8 mouse cellular contexts compared by ENCODE assay signal in the genomic region with DNA sequence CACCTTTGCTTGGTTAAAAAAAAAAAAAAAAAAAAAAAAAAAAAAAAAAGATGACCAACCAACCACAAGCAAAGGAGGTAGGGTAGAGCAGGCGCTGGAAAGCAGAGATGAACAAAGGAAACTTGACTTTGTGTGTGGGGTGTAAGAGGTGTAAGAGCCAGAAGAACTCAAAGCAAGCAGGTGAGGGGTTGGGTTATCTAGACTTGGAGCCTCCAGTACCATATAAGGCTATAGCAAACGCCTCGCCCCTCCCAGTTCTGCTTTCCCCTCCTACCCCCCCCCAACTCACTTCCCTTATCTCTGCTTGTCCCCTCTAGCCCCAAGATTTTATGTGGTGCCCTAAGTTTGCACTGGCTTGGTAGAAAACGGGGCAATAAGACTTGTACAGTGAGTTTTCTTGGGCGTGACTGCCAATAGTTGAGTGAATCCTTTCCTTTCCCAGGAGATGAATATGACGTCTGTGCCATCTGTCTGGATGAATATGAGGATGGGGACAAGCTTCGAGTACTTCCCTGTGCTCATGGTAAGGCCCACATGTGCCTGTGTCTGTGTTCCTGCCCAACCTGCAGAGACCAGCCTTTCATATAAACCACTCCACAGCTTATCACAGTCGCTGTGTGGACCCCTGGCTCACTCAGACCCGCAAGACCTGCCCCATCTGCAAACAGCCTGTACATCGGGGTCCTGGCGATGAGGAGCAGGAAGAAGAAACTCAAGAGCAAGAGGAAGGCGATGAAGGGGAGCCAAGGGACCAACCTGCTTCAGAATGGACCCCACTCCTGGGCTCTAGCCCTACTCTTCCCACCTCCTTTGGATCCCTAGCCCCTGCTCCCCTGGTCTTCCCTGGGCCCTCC. TPM values are rescaled to one million over a fixed set of nuclear protein-coding genes. Genes with fewer than 3 reads are reported as not detected.
DNase-seq lines count a peak whose midpoint lies in the region; ATAC-seq lines count a peak whose summit lies in the region.

No protein-coding gene starts in this region.

- no peak overlapping the region for H3K4me2 ChIP-seq in hindbrain, embryonic 14.5 days (replicated peaks)
- 0 out of 2 replicates have a peak overlapping the region, but pooled peaks have one; percentile 8 for H3K4me2 ChIP-seq in embryonic facial prominence, embryonic 15.5 days (replicated peaks)

- peak overlapping the region; percentile 40; the same call in 1 of the 2 replicates for H3K27ac ChIP-seq in hindbrain, embryonic 10.5 days
- H3K27ac ChIP-seq in hindbrain, embryonic 14.5 days = no peak overlapping the region
- peak overlapping the region; percentile 69 for H3K27ac ChIP-seq in embryonic facial prominence, embryonic 15.5 days (replicated peaks)

- H3K36me3 ChIP-seq in hindbrain, embryonic 10.5 days = peaks cover 50% of the 10 kb centered on the region
- peaks cover 49% of the 10 kb centered on the region for H3K36me3 ChIP-seq in hindbrain, embryonic 14.5 days (replicated peaks; ENCODE audit: control insufficient read depth, insufficient read depth)
- H3K36me3 ChIP-seq in embryonic facial prominence, embryonic 15.5 days = peaks cover 38% of the 10 kb centered on the region

- no peak for DNase-seq in hindbrain, embryonic 10.5 days (ENCODE audit: low spot score)
- DNase-seq in hindbrain, embryonic 14.5 days (ENCODE audit: low spot score) = no peak
- no peak for DNase-seq in left cerebral cortex, adult 8-10 months (ENCODE audit: low spot score in 2 of 2)
- DNase-seq in urinary bladder, postnatal 25 days (ENCODE audit: low spot score) = no peak
- DNase-seq in urinary bladder, postnatal 10 days (ENCODE audit: low spot score) = no peak

- ATAC-seq in hindbrain, embryonic 14.5 days (ENCODE audit: low FRiP score) = no peak
- peak; percentile 48 for ATAC-seq in CD4-positive, CD25-positive, alpha-beta regulatory T cell, adult 4 months
- no peak for ATAC-seq in embryonic facial prominence, embryonic 15.5 days (ENCODE audit: insufficient number of reproducible peaks, low FRiP score, low TSS enrichment, low read depth)
- peak; percentile 29 for ATAC-seq in megakaryocyte, adult 5-6 weeks (ENCODE audit: poor library complexity, severe bottlenecking)

- 79% methylated on average over 12 of the region's 12 CpGs for WGBS in hindbrain, embryonic 10.5 days
- WGBS in hindbrain, embryonic 14.5 days = 86% methylated on average over 12 of the region's 12 CpGs
- 70% methylated on average over 12 of the region's 12 CpGs for WGBS in embryonic facial prominence, embryonic 15.5 days

- H3K9ac ChIP-seq in hindbrain, embryonic 14.5 days = no peak overlapping the region
- no peak overlapping the region for H3K9ac ChIP-seq in embryonic facial prominence, embryonic 15.5 days

- H3K4me1 ChIP-seq in hindbrain, embryonic 10.5 days (replicated peaks) = peaks cover 68% of the 10 kb centered on the region
- H3K4me1 ChIP-seq in hindbrain, embryonic 14.5 days (replicated peaks; ENCODE audit: control insufficient read depth, insufficient read depth, low read length) = peaks cover 33% of the 10 kb centered on the region
- peaks cover 59% of the 10 kb centered on the region for H3K4me1 ChIP-seq in embryonic facial prominence, embryonic 15.5 days

- no peaks in the 10 kb centered on the region for H3K9me3 ChIP-seq in hindbrain, embryonic 10.5 days
- H3K9me3 ChIP-seq in hindbrain, embryonic 14.5 days (ENCODE audit: control insufficient read depth, low read length) = no peaks in the 10 kb centered on the region
- H3K9me3 ChIP-seq in embryonic facial prominence, embryonic 15.5 days (replicated peaks) = no peaks in the 10 kb centered on the region

- H3K4me3 ChIP-seq in hindbrain, embryonic 10.5 days = peak overlapping the region; percentile 23
- H3K4me3 ChIP-seq in hindbrain, embryonic 14.5 days (replicated peaks; ENCODE audit: low read length) = no peak overlapping the region
- H3K4me3 ChIP-seq in embryonic facial prominence, embryonic 15.5 days (replicated peaks) = peak overlapping the region; percentile 7; the same call in 1 of the 2 replicates

- no peaks in the 10 kb centered on the region for H3K27me3 ChIP-seq in hindbrain, embryonic 10.5 days (ENCODE audit: insufficient read depth, poor library complexity, severe bottlenecking)
- H3K27me3 ChIP-seq in hindbrain, embryonic 14.5 days (ENCODE audit: control insufficient read depth, insufficient read depth, low read length) = no peaks in the 10 kb centered on the region
- H3K27me3 ChIP-seq in embryonic facial prominence, embryonic 15.5 days = no peaks in the 10 kb centered on the region

RNA-seq across cellular contexts. Expression of a gene that starts 3.3 kb away (rescaled TPM):
- 144 and 155 TPM in 2 replicates for polyA plus RNA-seq in hindbrain, embryonic 10.5 days (2016; fragmentation: Nextera tagmentation; extraction: Ambion mirVana)
- 158 TPM in 2 replicates for polyA plus RNA-seq in hindbrain, embryonic 14.5 days (2014; fragmentation: Nextera tagmentation; extraction: Ambion mirVana)
- polyA plus RNA-seq in CD4-positive, CD25-positive, alpha-beta regulatory T cell, adult 4 months (2017; shearing (Covaris generic)) = 100 to 1,000 TPM in 1 of 2 experiments, 10 to 100 TPM in 1; 84.0 to 102 TPM
- 171 and 176 TPM in 2 replicates for polyA plus RNA-seq in embryonic facial prominence, embryonic 15.5 days (2015; fragmentation: Nextera tagmentation; extraction: Ambion mirVana)
- total RNA-seq in megakaryocyte, adult 5-6 weeks (2015) = 78.9 and 93.0 TPM in 2 replicates
- total RNA-seq in megakaryocyte, adult 5-6 weeks (2017) = 63.4 and 66.1 TPM in 2 replicates
- 100 to 1,000 TPM; 124 to 140 (median 132) TPM for total RNA-seq in left cerebral cortex, adult 8-10 months (2022)

RNA-seq across cellular contexts. Expression of a gene that starts 3.5 kb away (rescaled TPM):
- 90.6 and 97.1 TPM in 2 replicates for polyA plus RNA-seq in hindbrain, embryonic 10.5 days (2016; fragmentation: Nextera tagmentation; extraction: Ambion mirVana)
- polyA plus RNA-seq in hindbrain, embryonic 14.5 days (2014; fragmentation: Nextera tagmentation; extraction: Ambion mirVana) = 90.6 and 93.4 TPM in 2 replicates
- 100 to 1,000 TPM; 389 to 496 TPM for polyA plus RNA-seq in CD4-positive, CD25-positive, alpha-beta regulatory T cell, adult 4 months (2017; shearing (Covaris generic))
- 129 and 147 TPM in 2 replicates for polyA plus RNA-seq in embryonic facial prominence, embryonic 15.5 days (2015; fragmentation: Nextera tagmentation; extraction: Ambion mirVana)
- 75.6 and 82.1 TPM in 2 replicates for total RNA-seq in megakaryocyte, adult 5-6 weeks (2015)
- total RNA-seq in megakaryocyte, adult 5-6 weeks (2017) = 57.4 and 60.0 TPM in 2 replicates
- 10 to 100 TPM; 87.8 to 96.5 (median 89.7) TPM for total RNA-seq in left cerebral cortex, adult 8-10 months (2022)

RNA-seq across cellular contexts. Expression of a gene that starts 3.9 kb away (rescaled TPM):
- 1,872 and 1,874 TPM in 2 replicates for polyA plus RNA-seq in hindbrain, embryonic 10.5 days (2016; fragmentation: Nextera tagmentation; extraction: Ambion mirVana)
- 662 and 703 TPM in 2 replicates for polyA plus RNA-seq in hindbrain, embryonic 14.5 days (2014; fragmentation: Nextera tagmentation; extraction: Ambion mirVana)
- polyA plus RNA-seq in CD4-positive, CD25-positive, alpha-beta regulatory T cell, adult 4 months (2017; shearing (Covaris generic)) = 1,000 to 10,000 TPM; 2,750 to 3,189 TPM
- 1,669 and 1,769 TPM in 2 replicates for polyA plus RNA-seq in embryonic facial prominence, embryonic 15.5 days (2015; fragmentation: Nextera tagmentation; extraction: Ambion mirVana)
- 1,800 and 1,907 TPM in 2 replicates for total RNA-seq in megakaryocyte, adult 5-6 weeks (2015)
- total RNA-seq in megakaryocyte, adult 5-6 weeks (2017) = 869 and 896 TPM in 2 replicates
- 100 to 1,000 TPM; 203 to 237 (median 220) TPM for total RNA-seq in left cerebral cortex, adult 8-10 months (2022)

RNA-seq across cellular contexts. Expression of a gene that starts 6.5 kb away (rescaled TPM):
- polyA plus RNA-seq in hindbrain, embryonic 10.5 days (2016; fragmentation: Nextera tagmentation; extraction: Ambion mirVana) = 39.3 and 53.3 TPM in 2 replicates
- 6.4 and 7.8 TPM in 2 replicates for polyA plus RNA-seq in hindbrain, embryonic 14.5 days (2014; fragmentation: Nextera tagmentation; extraction: Ambion mirVana)
- polyA plus RNA-seq in CD4-positive, CD25-positive, alpha-beta regulatory T cell, adult 4 months (2017; shearing (Covaris generic)) = 10 to 100 TPM; 32.6 to 32.7 TPM
- polyA plus RNA-seq in embryonic facial prominence, embryonic 15.5 days (2015; fragmentation: Nextera tagmentation; extraction: Ambion mirVana) = 81.9 and 112 TPM in 2 replicates
- total RNA-seq in megakaryocyte, adult 5-6 weeks (2015) = 6.3 and 7.8 TPM in 2 replicates
- 5.9 and 8.2 TPM in 2 replicates for total RNA-seq in megakaryocyte, adult 5-6 weeks (2017)
- total RNA-seq in left cerebral cortex, adult 8-10 months (2022) = 10 to 100 TPM; 10.5 to 14.1 (median 12.5) TPM

RNA-seq across cellular contexts. Expression of a gene that starts 11.6 kb away (rescaled TPM):
- 0.34 and 0.80 TPM in 2 replicates for polyA plus RNA-seq in hindbrain, embryonic 10.5 days (2016; fragmentation: Nextera tagmentation; extraction: Ambion mirVana)
- polyA plus RNA-seq in hindbrain, embryonic 14.5 days (2014; fragmentation: Nextera tagmentation; extraction: Ambion mirVana) = 0.29 and 0.43 TPM in 2 replicates
- under 1 TPM; 0.39 to 0.43 TPM for polyA plus RNA-seq in CD4-positive, CD25-positive, alpha-beta regulatory T cell, adult 4 months (2017; shearing (Covaris generic))
- 0.23 and 0.32 TPM in 2 replicates for polyA plus RNA-seq in embryonic facial prominence, embryonic 15.5 days (2015; fragmentation: Nextera tagmentation; extraction: Ambion mirVana)
- total RNA-seq in megakaryocyte, adult 5-6 weeks (2015) = 0.20 and 0.23 TPM in 2 replicates
- 0.04 TPM in 1 of 2 replicates, not detected in the other for total RNA-seq in megakaryocyte, adult 5-6 weeks (2017)
- not detected for total RNA-seq in left cerebral cortex, adult 8-10 months (2022)

Comparison
In these comparisons a context has a peak if more than half of its experiments do, and no peak if none do; other contexts are left out.
1. ATAC-seq: peak in CD4-positive, CD25-positive, alpha-beta regulatory T cell, adult 4 months (single experiment) and megakaryocyte, adult 5-6 weeks (single experiment); none in hindbrain, embryonic 14.5 days (single experiment) and embryonic facial prominence, embryonic 15.5 days (single experiment).